Mouse (Mus musculus) neural tube, embryonic 15.5 days (tissue): ENCODE results near the gene Dusp28. TPM values are rescaled to one million over a fixed set of nuclear protein-coding genes. Genes with fewer than 3 reads are reported as not detected.

ENCODE experiments used
- ATAC-seq: fragments of 200-750 bp; cut with Nextera tagmentation; 2 replicates; pipeline ENCODE4 v1.8.0; 2017; ENCODE audit warnings: mild to moderate bottlenecking, moderate TSS enrichment, moderate library complexity; ENCODE audit not compliant: low FRiP score
- H3K27ac ChIP-seq: fragments of 300-500 bp; sonication (generic); replicated peaks from 2 replicates; pipeline ENCODE4 v1.5.1; 2015; ENCODE audit warnings: mild to moderate bottlenecking, inconsistent platforms
- H3K27me3 ChIP-seq: fragments of 300-500 bp; sonication (generic); replicated peaks from 2 replicates; pipeline ENCODE4 v1.6.1; 2015; ENCODE audit warnings: inconsistent platforms
- H3K36me3 ChIP-seq: fragments of 300-500 bp; sonication (generic); 2 replicates; pipeline ENCODE4 v1.6.1; 2015; ENCODE audit warnings: inconsistent platforms
- H3K4me1 ChIP-seq: fragments of 300-500 bp; sonication (generic); 2 replicates; pipeline ENCODE4 v1.6.1; 2015; ENCODE audit warnings: inconsistent platforms
- H3K4me2 ChIP-seq: fragments of 300-500 bp; sonication (generic); 2 replicates; pipeline ENCODE4 v1.6.1; 2015; ENCODE audit warnings: inconsistent platforms, mild to moderate bottlenecking, moderate library complexity
- H3K4me3 ChIP-seq: fragments of 300-500 bp; sonication (generic); replicated peaks from 2 replicates; pipeline ENCODE4 v1.5.1; 2015; ENCODE audit warnings: mild to moderate bottlenecking, inconsistent platforms
- H3K9ac ChIP-seq: fragments of 300-500 bp; sonication (generic); replicated peaks from 2 replicates; pipeline ENCODE4 v1.6.1; 2015; ENCODE audit warnings: mild to moderate bottlenecking, inconsistent platforms
- H3K9me3 ChIP-seq: fragments of 300-500 bp; sonication (generic); replicated peaks from 2 replicates; pipeline ENCODE4 v1.6.1; 2016; ENCODE audit warnings: inconsistent platforms
- WGBS: fragments of 180-500 bp; shearing (Covaris S2); methylation state at CpG from one replicate; pipeline ENCODE4 v1.1.7; 2015; ENCODE audit warnings: mixed read lengths; 5-methylcytosine and 5-hydroxymethylcytosine counted together
- polyA plus RNA-seq: library from polyadenylated mRNA; unstranded; fragments of >200 nt; fragmentation: Nextera tagmentation; extraction: Ambion mirVana; gene quantifications from 2 replicates; pipeline ENCODE4 v1.2.1, GENCODE M21; 2015

Dusp28 gene
- polyA plus RNA-seq, 1 experiment from 2014 or later: 17.2 TPM

DNA sequence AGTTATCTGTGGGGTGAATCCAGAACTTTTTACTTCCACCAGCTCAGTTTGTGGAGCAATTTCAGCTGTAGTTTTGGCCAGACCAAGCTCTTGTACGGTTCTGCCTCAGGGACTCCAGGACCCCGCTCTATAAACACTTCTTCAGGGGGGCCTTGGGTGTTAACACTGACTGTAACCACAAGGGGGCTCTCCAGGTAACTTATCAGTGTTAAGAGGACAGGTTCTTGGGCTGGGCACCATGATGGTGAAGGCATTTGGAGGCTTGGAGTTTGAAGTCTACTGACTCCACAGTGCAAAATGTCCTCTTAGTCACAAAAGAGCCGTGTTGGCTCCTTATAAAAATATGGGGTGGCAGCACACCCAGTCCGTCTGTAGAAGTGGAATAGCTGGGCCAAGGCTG is 2.3 kb downstream of the Dusp28 start:
- H3K27ac ChIP-seq: no peak overlapping the region
- 63% methylated on average over 4 of the region's 4 CpGs for WGBS
- H3K4me2 ChIP-seq: no peak overlapping the region
- no peak overlapping the region for H3K9ac ChIP-seq
- H3K9me3 ChIP-seq: no peaks in the 10 kb centered on the region
- H3K4me1 ChIP-seq: peaks cover 57% of the 10 kb centered on the region
- no peak overlapping the region for H3K4me3 ChIP-seq
- peaks cover 3% of the 10 kb centered on the region; the same call in 1 of the 2 replicates for H3K36me3 ChIP-seq
- H3K27me3 ChIP-seq: no peaks in the 10 kb centered on the region
- ATAC-seq: no peak

DNA sequence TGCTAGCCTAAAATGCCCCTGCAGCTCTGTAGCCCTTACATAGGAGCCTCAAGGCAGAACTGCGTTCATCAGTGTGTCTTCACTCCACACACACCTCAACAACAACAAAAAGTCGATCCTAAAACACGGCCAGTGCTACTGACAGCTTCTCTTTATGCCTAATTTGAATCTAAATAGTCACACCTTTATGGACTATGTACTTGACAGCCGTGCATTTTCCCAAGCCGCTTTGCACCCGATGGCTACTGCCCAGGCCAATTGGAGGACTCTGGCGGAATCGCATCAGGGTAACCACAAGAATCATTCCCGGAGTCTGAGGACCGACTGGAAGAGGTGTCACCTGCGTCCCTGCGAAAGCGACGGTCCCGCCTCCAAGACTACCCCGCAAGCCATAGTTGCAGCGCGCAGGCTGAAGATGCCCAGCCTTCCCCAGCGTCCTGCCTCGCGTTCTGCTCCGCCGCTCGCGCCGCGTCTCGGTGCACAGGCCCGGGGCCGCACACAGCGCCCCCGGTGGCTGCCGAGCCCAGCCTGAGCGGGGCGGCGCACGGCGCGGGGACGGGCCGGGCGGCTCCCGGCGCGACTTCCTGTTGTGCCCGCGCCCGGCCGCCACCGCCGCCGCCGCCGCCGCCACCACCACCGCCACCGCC is 3.6 kb downstream of the Dusp28 start, which contains the start of gene Rnpepl1:
Rnpepl1 (plus strand) TSS at position 545 of the 647 bp plus-strand sequence.
- WGBS: under 1% methylated on average over 52 of the region's 57 CpGs
- Histone ChIP-seq H3K36me3 (peaks cover 11% of the 10 kb centered on the region), H3K9me3 (no peaks in the 10 kb centered on the region), H3K4me1 (peaks cover 60% of the 10 kb centered on the region), H3K27ac (peak within 1 kb of the TSS; percentile 94), H3K4me2 (peak within 1 kb of the TSS; percentile 70), H3K4me3 (peak within 1 kb of the TSS; percentile 70), H3K9ac (peak within 1 kb of the TSS; percentile 96), H3K27me3 (no peaks in the 10 kb centered on the region)
- ATAC-seq: peak; percentile 73

DNA sequence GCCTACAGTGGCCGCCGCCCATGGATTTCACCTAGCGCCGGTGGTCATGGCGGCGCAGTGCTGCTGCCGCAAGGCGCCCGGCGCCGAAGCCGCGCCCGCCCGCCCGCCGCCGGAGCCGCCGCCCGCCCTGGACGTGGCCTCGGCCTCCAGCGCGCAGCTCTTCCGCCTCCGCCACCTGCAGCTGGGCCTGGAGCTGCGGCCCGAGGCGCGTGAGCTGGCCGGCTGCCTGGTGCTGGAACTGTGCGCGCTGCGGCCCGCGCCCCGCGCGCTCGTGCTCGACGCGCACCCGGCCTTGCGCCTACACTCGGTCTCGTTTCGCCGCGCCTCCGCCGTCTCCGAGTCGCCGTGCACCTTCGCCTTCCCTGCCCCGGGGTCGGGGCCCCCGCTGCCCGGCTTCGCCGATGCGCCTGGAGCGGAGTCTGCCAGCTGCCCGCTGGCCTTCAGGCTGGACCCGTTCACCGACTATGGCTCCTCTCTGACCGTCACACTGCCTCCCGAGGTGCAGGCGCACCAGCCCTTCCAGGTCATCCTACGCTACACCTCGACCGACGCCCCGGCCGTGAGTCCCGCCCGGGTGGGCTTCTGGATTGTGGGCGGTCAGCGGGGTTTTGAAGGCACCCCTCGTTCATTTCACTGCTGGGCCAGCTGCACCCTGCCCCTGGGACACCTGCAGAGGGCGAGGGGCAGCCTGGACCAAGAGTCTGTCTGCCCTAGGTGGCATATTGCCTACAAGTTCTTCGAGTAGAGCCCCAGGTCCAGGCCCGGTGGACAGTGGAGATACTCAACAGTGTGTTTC is 4.3 kb downstream of the Dusp28 start:
- under 1% methylated on average over 62 of the region's 85 CpGs for WGBS
- Histone ChIP-seq H3K27ac (peak overlapping the region; percentile 94), H3K4me1 (peaks cover 59% of the 10 kb centered on the region), H3K4me2 (peak overlapping the region; percentile 70), H3K9me3 (no peaks in the 10 kb centered on the region), H3K36me3 (peaks cover 19% of the 10 kb centered on the region), H3K27me3 (no peaks in the 10 kb centered on the region), H3K4me3 (peak overlapping the region; percentile 70), H3K9ac (peak overlapping the region; percentile 96)
- ATAC-seq: peak; percentile 32

DNA sequence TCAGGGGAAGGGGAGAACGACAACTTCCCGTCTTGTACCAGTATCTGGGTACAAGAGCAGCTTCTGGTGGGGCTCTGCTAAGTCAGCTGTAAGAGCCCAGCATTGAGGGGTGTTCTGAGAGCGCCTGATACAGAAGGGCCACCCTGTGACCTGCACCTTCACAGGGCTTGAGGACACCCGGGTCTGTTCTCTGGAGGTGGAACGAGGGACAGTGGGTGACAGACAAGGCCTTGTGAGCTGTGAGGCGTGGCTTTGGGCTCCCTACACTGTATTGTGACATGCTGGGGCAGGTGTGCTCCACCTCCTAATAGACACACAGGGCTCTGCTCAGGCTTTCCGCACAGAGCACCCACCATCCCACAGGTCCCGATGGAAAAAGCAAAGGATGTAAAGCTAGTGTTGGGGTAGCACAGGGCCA is 4.9 kb downstream of the Dusp28 start:
- peak overlapping the region; percentile 94 for H3K27ac ChIP-seq

DNA sequence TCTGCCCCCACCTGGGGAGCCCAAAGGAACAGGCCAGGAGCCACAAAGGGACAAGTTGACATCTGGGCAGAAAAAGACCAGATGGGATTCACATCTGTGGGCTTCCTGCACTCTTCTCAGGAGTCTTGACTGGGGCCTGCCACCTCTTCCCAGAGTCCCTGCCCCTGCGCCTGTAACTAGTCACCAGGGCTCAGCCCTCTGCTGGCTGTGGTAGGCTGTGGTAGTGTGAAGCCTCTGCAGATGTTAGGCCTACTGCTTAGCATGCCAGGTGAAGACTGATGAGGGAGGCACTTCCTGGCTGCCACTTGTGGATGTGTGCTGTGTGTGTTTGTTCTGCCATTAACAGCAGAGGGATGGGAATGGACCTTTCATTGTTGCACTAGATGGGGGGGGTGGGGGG is 5.5 kb downstream of the Dusp28 start:
- no peaks in the 10 kb centered on the region for H3K9me3 ChIP-seq
- no peak for ATAC-seq
- peaks cover 52% of the 10 kb centered on the region for H3K4me1 ChIP-seq
- H3K4me2 ChIP-seq: peak overlapping the region; percentile 70
- peak overlapping the region; percentile 96 for H3K9ac ChIP-seq
- H3K27ac ChIP-seq: no peak overlapping the region
- peak overlapping the region; percentile 70 for H3K4me3 ChIP-seq
- peaks cover 31% of the 10 kb centered on the region for H3K36me3 ChIP-seq
- no peaks in the 10 kb centered on the region for H3K27me3 ChIP-seq
- 53% methylated on average over 1 of the region's 1 CpGs for WGBS

More for the DNA sequence above, 4.9 kb downstream of the Dusp28 start:
- Histone ChIP-seq H3K4me1 (peaks cover 53% of the 10 kb centered on the region), H3K4me3 (peak overlapping the region; percentile 70), H3K36me3 (peaks cover 25% of the 10 kb centered on the region), H3K9me3 (no peaks in the 10 kb centered on the region), H3K9ac (peak overlapping the region; percentile 96), H3K4me2 (peak overlapping the region; percentile 70), H3K27me3 (no peaks in the 10 kb centered on the region)
- 37% methylated on average over 8 of the region's 8 CpGs for WGBS
- no peak for ATAC-seq

DNA sequence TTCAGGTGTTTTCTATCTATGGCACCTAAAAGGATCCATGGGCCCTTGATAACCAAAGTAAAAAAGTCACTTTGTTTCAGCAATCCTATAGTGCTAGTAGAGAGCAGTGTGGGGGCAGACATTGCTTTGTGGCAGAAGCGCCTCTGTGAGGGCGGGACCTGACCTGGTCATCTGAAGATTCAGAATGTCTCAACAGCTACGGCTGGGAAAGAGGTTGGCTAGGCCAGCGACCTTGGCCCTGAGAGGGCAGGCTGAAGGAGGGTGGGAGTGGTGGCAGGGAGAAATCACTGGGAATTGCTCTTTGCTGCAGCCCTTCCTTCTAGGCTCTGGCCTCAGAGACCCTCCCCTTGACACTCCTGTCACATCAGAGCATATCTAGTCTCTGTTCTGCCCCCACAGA is 7.5 kb downstream of the Dusp28 start:
- 81% methylated on average over 4 of the region's 4 CpGs for WGBS
- ATAC-seq: no peak
- Histone ChIP-seq H3K4me3 (no peak overlapping the region), H3K36me3 (peaks cover 50% of the 10 kb centered on the region), H3K27me3 (no peaks in the 10 kb centered on the region), H3K9ac (no peak overlapping the region), H3K4me2 (no peak overlapping the region), H3K27ac (no peak overlapping the region), H3K4me1 (peaks cover 40% of the 10 kb centered on the region), H3K9me3 (no peaks in the 10 kb centered on the region)

DNA sequence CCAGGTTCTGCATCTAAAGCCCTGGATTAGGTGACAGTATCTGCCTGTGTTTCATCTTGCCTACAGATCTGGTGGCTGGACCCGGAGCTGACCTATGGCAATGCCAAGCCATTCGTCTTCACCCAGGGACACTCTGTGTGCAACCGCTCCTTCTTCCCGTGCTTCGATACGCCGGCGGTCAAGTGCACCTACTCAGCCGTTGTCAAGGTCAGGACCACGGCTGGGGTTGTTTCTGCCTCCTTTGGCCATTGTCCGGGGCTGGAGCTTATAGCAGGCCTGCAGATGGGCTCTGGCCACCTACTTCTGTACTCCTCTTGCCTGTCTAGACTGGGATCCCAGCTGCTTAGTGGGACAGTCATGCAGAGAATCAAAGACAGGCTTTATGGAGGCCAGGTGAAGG is 8.2 kb downstream of the Dusp28 start:
- H3K36me3 ChIP-seq: peaks cover 58% of the 10 kb centered on the region
- 95% methylated on average over 11 of the region's 11 CpGs for WGBS
- peaks cover 32% of the 10 kb centered on the region for H3K4me1 ChIP-seq
- no peaks in the 10 kb centered on the region for H3K9me3 ChIP-seq
- H3K9ac ChIP-seq: no peak overlapping the region
- H3K27me3 ChIP-seq: no peaks in the 10 kb centered on the region
- no peak overlapping the region for H3K4me3 ChIP-seq
- no peak overlapping the region for H3K4me2 ChIP-seq
- H3K27ac ChIP-seq: no peak overlapping the region
- ATAC-seq: no peak

DNA sequence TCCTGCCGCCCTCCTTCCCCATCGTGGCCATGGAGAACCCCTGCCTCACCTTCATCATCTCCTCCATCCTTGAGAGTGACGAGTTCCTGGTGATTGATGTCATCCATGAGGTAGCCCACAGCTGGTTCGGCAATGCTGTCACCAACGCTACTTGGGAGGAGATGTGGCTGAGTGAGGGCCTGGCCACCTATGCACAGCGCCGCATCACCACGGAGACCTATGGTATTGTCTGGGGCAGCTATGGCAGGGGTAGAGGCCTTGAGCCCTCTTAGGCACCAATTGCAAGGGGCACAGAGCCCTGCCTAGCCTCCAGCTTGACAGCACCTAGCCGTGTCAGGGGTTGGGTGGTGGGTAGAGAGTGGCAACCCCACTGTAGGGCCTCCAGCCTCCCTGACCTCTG is 9.9 kb downstream of the Dusp28 start:
- Histone ChIP-seq H3K27ac (no peak overlapping the region), H3K4me1 (peaks cover 26% of the 10 kb centered on the region), H3K4me3 (no peak overlapping the region), H3K36me3 (peaks cover 71% of the 10 kb centered on the region), H3K9me3 (no peaks in the 10 kb centered on the region), H3K9ac (no peak overlapping the region), H3K4me2 (no peak overlapping the region), H3K27me3 (no peaks in the 10 kb centered on the region)
- no peak for ATAC-seq
- 97% methylated on average over 9 of the region's 9 CpGs for WGBS

DNA sequence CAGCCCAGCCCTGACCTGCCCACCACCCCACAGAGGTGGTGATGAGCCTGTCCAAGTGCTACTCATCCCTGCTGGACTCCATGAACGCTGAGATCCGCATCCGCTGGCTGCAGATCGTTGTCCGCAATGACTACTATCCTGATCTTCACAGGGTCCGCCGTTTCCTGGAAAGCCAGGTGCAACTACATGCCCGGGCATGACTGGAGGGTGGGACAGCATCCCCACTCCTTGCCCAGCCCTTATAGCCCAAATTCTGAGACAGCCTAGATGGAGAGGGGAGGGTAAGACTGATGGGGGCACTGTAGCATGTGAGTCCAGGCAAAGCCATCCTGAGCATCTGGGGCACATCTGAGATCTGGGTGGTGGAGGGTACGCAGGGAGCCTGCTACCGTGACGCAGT is 12.4 kb downstream of the Dusp28 start:
- Histone ChIP-seq H3K9ac (no peak overlapping the region), H3K27me3 (no peaks in the 10 kb centered on the region), H3K4me2 (no peak overlapping the region), H3K4me1 (0 out of 2 replicates have a peak, but pooled peaks cover 2% of the 10 kb centered on the region), H3K27ac (no peak overlapping the region), H3K36me3 (peaks cover 68% of the 10 kb centered on the region), H3K9me3 (no peaks in the 10 kb centered on the region), H3K4me3 (no peak overlapping the region)
- ATAC-seq: no peak
- WGBS: 95% methylated on average over 11 of the region's 11 CpGs

DNA sequence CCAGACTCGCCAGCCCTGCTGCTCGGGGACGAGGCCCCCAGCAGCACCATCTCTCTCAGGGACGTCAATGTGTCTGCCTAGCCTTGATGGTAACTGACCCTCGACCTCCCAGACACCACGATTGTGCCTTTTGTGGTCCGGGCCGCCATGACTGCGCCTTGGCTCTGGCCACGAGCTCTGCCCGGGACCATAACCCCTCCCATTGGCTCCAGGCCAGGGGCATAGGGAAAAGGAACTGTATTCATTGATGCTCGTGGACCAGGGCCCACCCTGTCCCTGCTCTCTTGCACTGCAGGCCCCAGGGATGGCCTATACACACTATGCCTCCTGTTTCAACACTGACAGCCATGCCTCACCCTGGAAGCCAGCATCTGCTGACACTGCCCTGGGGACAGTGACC is 13.0 kb downstream of the Dusp28 start:
- 83% methylated on average over 12 of the region's 12 CpGs for WGBS
- Histone ChIP-seq H3K4me2 (no peak overlapping the region), H3K27me3 (no peaks in the 10 kb centered on the region), H3K4me3 (no peak overlapping the region), H3K9me3 (no peaks in the 10 kb centered on the region), H3K4me1 (no peaks in the 10 kb centered on the region), H3K36me3 (peaks cover 65% of the 10 kb centered on the region), H3K9ac (no peak overlapping the region), H3K27ac (no peak overlapping the region)
- no peak for ATAC-seq

DNA sequence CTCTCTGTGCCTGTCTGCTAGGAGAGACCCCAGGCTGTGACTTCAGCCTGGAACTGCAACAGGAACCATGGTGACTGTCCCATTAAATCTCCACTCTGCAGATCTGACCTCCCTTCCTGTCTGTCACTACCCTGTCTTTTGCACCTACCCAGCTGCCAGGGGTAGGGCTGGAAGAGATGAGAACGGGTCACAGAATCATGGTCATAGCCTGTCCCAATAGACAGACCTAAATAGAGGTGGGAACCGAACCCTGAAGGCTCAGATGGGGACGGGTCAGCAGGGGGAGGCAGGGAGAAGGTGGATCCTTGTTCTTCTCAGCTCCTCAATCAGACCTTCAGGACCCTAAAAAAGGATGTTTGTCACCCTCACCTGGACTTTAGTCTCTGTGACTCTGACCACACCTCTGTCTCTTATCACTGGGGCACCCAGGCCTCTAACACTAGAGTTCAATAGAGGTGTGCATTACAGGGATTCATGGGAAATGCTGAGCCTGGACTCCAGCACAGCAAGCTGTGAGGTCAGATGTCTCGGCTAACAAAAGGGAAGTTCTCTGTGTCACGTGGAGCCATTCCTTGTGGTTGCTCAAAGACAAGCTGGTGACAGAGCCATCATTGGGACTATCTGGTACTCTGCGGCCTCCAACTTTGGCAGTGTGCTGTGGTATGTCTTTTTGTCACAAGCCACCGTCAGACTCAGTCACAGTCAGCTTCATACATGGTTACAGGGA is 13.9 kb downstream of the Dusp28 start:
- H3K4me1 ChIP-seq: no peaks in the 10 kb centered on the region
- no peak overlapping the region for H3K9ac ChIP-seq
- H3K4me3 ChIP-seq: no peak overlapping the region
- peaks cover 57% of the 10 kb centered on the region for H3K36me3 ChIP-seq
- no peak overlapping the region for H3K4me2 ChIP-seq
- ATAC-seq: no peak
- H3K27me3 ChIP-seq: no peaks in the 10 kb centered on the region
- no peaks in the 10 kb centered on the region for H3K9me3 ChIP-seq
- WGBS: 90% methylated on average over 7 of the region's 7 CpGs
- no peak overlapping the region for H3K27ac ChIP-seq
